Mouse (Mus musculus): ENCODE results near the gene 4931406P16Rik. TPM values are rescaled to one million over a fixed set of nuclear protein-coding genes. Genes with fewer than 3 reads are reported as not detected.

4931406P16Rik gene
- polyA plus RNA-seq, 1 experiment = 15.8 TPM

DNA sequence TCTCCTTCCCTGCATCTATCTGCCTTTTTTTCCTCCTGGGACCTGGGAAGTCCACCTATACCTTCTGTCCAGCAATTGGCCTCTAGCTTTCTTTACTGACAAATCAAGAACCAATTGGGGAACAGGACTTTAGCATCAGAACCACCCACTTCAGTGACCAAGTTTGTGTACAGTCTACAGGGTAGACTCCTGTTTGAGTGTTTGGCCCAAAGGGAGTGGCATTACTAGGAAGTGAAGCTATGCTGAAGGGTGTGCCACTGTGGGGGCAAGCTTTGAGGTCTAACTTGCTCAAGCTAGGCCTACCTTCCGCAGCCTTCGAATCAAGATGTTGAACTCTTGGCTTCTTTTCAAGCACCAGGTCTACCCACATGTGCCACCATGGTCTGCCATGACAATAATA lies 112.5 kb downstream of the 4931406P16Rik start:
- 89% methylated on average over 2 of the region's 2 CpGs for WGBS
- no peak overlapping the region for H3K27ac ChIP-seq (ENCODE audit: insufficient read depth, low read depth, low read length)
- peaks cover 40% of the 10 kb centered on the region for H3K36me3 ChIP-seq (ENCODE audit: control insufficient read depth, insufficient read depth, low read length)

GRCm38 (mm10) chr7:34198346-34198745 lies 115.0 kb downstream of the 4931406P16Rik start:
- WGBS = 63% methylated on average over 3 of the region's 3 CpGs
- H3K4me3 ChIP-seq (ENCODE audit: low read depth, low read length) = no peak overlapping the region
- H3K27ac ChIP-seq (ENCODE audit: insufficient read depth, low read depth, low read length) = no peak overlapping the region
- peaks cover 18% of the 10 kb centered on the region for H3K36me3 ChIP-seq (ENCODE audit: control insufficient read depth, insufficient read depth, low read length)
- H3K27me3 ChIP-seq (ENCODE audit: control insufficient read depth, insufficient read depth, low read length) = no peaks in the 10 kb centered on the region
- TF ChIP-seq POLR2A (IDR thresholded peaks at IDR 0.05; ENCODE audit: low read depth, low read length) (no peak), CTCF (IDR thresholded peaks at IDR 0.05; ENCODE audit: extremely low read depth, insufficient read length, insufficient replicate concordance, low read depth, low read length) (no peak)
- no peaks in the 10 kb centered on the region for H3K4me1 ChIP-seq (ENCODE audit: control insufficient read depth, insufficient read depth, insufficient read length, low read length)

More for the DNA sequence above, 112.5 kb downstream of the 4931406P16Rik start:
- Histone ChIP-seq H3K4me1 (ENCODE audit: control insufficient read depth, insufficient read depth, insufficient read length, low read length) (no peaks in the 10 kb centered on the region), H3K27me3 (ENCODE audit: control insufficient read depth, insufficient read depth, low read length) (no peaks in the 10 kb centered on the region), H3K4me3 (ENCODE audit: low read depth, low read length) (no peak overlapping the region)
- TF ChIP-seq CTCF (IDR thresholded peaks at IDR 0.05; ENCODE audit: extremely low read depth, insufficient read length, insufficient replicate concordance, low read depth, low read length) (no peak), POLR2A (IDR thresholded peaks at IDR 0.05; ENCODE audit: low read depth, low read length) (no peak)

GRCm38 (mm10) chr7:34196132-34197128 lies 116.9 kb downstream of the 4931406P16Rik start, which contains the start of gene Pdcd2l:
Pdcd2l (minus strand) TSS chr7:34196661.
- H3K4me1 ChIP-seq (ENCODE audit: control insufficient read depth, insufficient read depth, insufficient read length, low read length) = no peaks in the 10 kb centered on the region
- TF ChIP-seq POLR2A (IDR thresholded peaks at IDR 0.05; ENCODE audit: low read depth, low read length) = peak; percentile 39; the same call in 1 of the 2 replicates
- no peak for TF ChIP-seq CTCF (IDR thresholded peaks at IDR 0.05; ENCODE audit: extremely low read depth, insufficient read length, insufficient replicate concordance, low read depth, low read length)
- peak within 1 kb of the TSS; percentile 91 for H3K4me3 ChIP-seq (ENCODE audit: low read depth, low read length)
- WGBS = under 1% methylated on average over 70 of the region's 70 CpGs
- H3K27me3 ChIP-seq (ENCODE audit: control insufficient read depth, insufficient read depth, low read length) = no peaks in the 10 kb centered on the region
- peak within 1 kb of the TSS; percentile 51 for H3K27ac ChIP-seq (ENCODE audit: insufficient read depth, low read depth, low read length)
- H3K36me3 ChIP-seq (ENCODE audit: control insufficient read depth, insufficient read depth, low read length) = peaks cover 14% of the 10 kb centered on the region

DNA sequence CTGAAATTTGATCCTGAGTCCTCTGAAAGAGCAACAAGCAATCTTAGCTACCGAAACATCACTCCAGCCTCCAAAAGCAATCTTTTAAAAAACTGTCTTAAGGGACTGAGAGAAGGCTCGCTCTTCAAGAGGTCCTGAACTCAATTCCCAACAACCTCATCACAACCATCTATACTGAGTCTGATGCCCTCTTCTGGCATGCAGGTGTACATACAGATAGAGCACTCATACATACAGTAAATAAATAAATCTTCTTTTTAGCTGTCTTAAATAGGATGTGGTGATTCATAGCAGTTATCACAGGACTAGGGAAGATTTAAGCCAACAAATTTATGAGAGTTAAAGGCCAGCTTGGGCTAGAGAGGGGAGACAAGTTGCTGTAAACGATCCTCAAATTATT lies 117.7 kb downstream of the 4931406P16Rik start:
- H3K27me3 ChIP-seq (ENCODE audit: control insufficient read depth, insufficient read depth, low read length) = no peaks in the 10 kb centered on the region
- no peaks in the 10 kb centered on the region for H3K4me1 ChIP-seq (ENCODE audit: control insufficient read depth, insufficient read depth, insufficient read length, low read length)
- H3K36me3 ChIP-seq (ENCODE audit: control insufficient read depth, insufficient read depth, low read length) = peaks cover 10% of the 10 kb centered on the region
- TF ChIP-seq CTCF (IDR thresholded peaks at IDR 0.05; ENCODE audit: extremely low read depth, insufficient read length, insufficient replicate concordance, low read depth, low read length) (no peak), POLR2A (IDR thresholded peaks at IDR 0.05; ENCODE audit: low read depth, low read length) (no peak)
- H3K27ac ChIP-seq (ENCODE audit: insufficient read depth, low read depth, low read length) = no peak overlapping the region
- WGBS = 37% methylated on average over 3 of the region's 3 CpGs
- peak overlapping the region; percentile 91 for H3K4me3 ChIP-seq (ENCODE audit: low read depth, low read length)

- no peak overlapping the region for H3K4me3 ChIP-seq (ENCODE audit: low read depth, low read length)
- WGBS = 81% methylated on average over 6 of the region's 6 CpGs
- no peaks in the 10 kb centered on the region for H3K4me1 ChIP-seq (ENCODE audit: control insufficient read depth, insufficient read depth, insufficient read length, low read length)
- TF ChIP-seq POLR2A (IDR thresholded peaks at IDR 0.05; ENCODE audit: low read depth, low read length) = no peak
- no peak for TF ChIP-seq CTCF (IDR thresholded peaks at IDR 0.05; ENCODE audit: extremely low read depth, insufficient read length, insufficient replicate concordance, low read depth, low read length)
- peak overlapping the region; percentile 27; the same call in 1 of the 2 replicates for H3K27ac ChIP-seq (ENCODE audit: insufficient read depth, low read depth, low read length)
- H3K27me3 ChIP-seq (ENCODE audit: control insufficient read depth, insufficient read depth, low read length) = no peaks in the 10 kb centered on the region
- peaks cover 29% of the 10 kb centered on the region for H3K36me3 ChIP-seq (ENCODE audit: control insufficient read depth, insufficient read depth, low read length)
Observed at GRCm38 (mm10) chr7:34192825-34193224, 120.5 kb downstream of the 4931406P16Rik start.

- 79% methylated on average over 12 of the region's 12 CpGs for WGBS
- TF ChIP-seq POLR2A (IDR thresholded peaks at IDR 0.05; ENCODE audit: low read depth, low read length) (no peak), CTCF (IDR thresholded peaks at IDR 0.05; ENCODE audit: extremely low read depth, insufficient read length, insufficient replicate concordance, low read depth, low read length) (no peak)
- Histone ChIP-seq H3K27me3 (ENCODE audit: control insufficient read depth, insufficient read depth, low read length) (no peaks in the 10 kb centered on the region), H3K36me3 (ENCODE audit: control insufficient read depth, insufficient read depth, low read length) (peaks cover 46% of the 10 kb centered on the region), H3K4me3 (ENCODE audit: low read depth, low read length) (no peak overlapping the region), H3K27ac (ENCODE audit: insufficient read depth, low read depth, low read length) (peak overlapping the region; percentile 48), H3K4me1 (ENCODE audit: control insufficient read depth, insufficient read depth, insufficient read length, low read length) (no peaks in the 10 kb centered on the region)
Observed at GRCm38 (mm10) chr7:34189376-34189989, 123.9 kb downstream of the 4931406P16Rik start.

Other genes with a start within 250 kb of the 4931406P16Rik start
- not detected in 2 replicates for gene Scgb1b30, start 218.1 kb downstream of the 4931406P16Rik start, polyA plus RNA-seq (2012; rRNA removed)
- 10.6 and 12.7 TPM in 2 replicates for gene Wtip, start 180.3 kb downstream of the 4931406P16Rik start, polyA plus RNA-seq (2012; rRNA removed)
- gene Uba2, start 144.0 kb downstream of the 4931406P16Rik start, polyA plus RNA-seq (2012; rRNA removed) = 6.6 and 13.2 TPM in 2 replicates
- gene Pdcd2l, start 116.9 kb downstream of the 4931406P16Rik start, polyA plus RNA-seq (2012; rRNA removed) = 13.7 and 15.2 TPM in 2 replicates
- gene Gpi1, start 83.2 kb downstream of the 4931406P16Rik start, polyA plus RNA-seq (2012; rRNA removed) = 291 and 420 TPM in 2 replicates
- gene Gm6096, start 62.5 kb downstream of the 4931406P16Rik start, polyA plus RNA-seq (2012; rRNA removed) = not detected in 2 replicates
- 11.4 and 25.3 TPM in 2 replicates for gene Lsm14a, start 79.8 kb upstream of the 4931406P16Rik start, polyA plus RNA-seq (2012; rRNA removed)

All from small intestine, adult 2 months (tissue).